Mouse (Mus musculus): ENCODE measurements around the gene Lasp1.

DNA sequence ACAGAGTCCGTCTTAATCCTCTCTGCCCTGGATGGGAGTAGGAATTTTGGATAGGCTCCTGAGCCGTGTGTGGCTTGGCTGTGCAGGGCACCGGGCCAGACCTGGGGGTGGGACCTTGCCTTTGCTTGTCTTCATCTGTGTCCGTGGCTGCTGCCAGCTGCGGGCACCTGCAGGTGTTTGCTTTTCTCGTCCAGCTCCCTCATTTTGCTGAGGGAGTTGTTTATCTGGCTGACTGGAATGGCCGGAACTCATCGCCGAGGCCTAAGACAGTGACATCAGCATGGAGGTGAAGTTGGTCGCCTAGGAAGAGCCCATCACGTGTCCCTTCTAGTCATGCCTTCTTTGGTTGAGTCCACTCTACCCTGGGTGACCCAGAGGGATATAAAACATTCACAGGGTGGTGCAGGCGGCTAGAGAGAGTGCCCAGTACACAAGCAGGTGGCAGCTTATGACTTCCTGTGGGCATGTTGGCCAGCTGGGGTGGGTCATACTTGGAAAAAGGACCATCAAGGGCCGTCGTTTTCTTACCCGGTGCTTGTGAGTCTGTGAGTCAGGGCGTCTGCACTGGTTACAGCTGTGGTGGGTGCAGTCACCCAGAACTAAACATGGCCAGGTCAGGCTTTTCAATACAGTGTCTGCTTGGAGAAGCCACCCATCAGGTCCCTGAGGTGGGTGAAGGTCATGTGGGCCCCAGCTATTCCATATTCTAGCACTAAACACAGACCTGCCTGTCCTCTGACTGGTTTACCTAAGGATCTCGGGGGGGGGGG lies 15.1 kb downstream of the Lasp1 start:
- TF ChIP-seq GATA1 (IDR thresholded peaks at IDR 0.05; ENCODE audit: borderline replicate concordance, low read length) (no peak), FLI1 (IDR thresholded peaks at IDR 0.05; ENCODE audit: low read length) (no peak)

Measured in megakaryocyte, embryonic 14.5 days (primary cell).